Mouse (Mus musculus) hindbrain, embryonic 16.5 days (tissue): ENCODE results near the gene Fhod1. TPM values are rescaled to one million over a fixed set of nuclear protein-coding genes. Genes with fewer than 3 reads are reported as not detected.

Experiments used
- ATAC-seq: fragments of 200-750 bp; cut with Nextera tagmentation; 2 replicates; pipeline ENCODE4 v1.8.0; 2017; ENCODE audit warnings: moderate TSS enrichment, moderate library complexity
- H3K27ac ChIP-seq: fragments of 300-500 bp; sonication (generic); 2 replicates; pipeline ENCODE4 v1.5.1; 2014; ENCODE audit warnings: low read depth, mild to moderate bottlenecking, control low read depth, low read length, moderate library complexity
- H3K27me3 ChIP-seq: fragments of 300-500 bp; sonication (generic); replicated peaks from 2 replicates; pipeline ENCODE4 v1.6.1; 2014; ENCODE audit warnings: low read length; ENCODE audit not compliant: control insufficient read depth, insufficient read depth
- H3K36me3 ChIP-seq: fragments of 300-500 bp; sonication (generic); 2 replicates; pipeline ENCODE4 v1.6.1; 2014; ENCODE audit warnings: mild to moderate bottlenecking, low read length, moderate library complexity, mixed read lengths; ENCODE audit not compliant: control insufficient read depth, insufficient read depth
- H3K4me1 ChIP-seq: fragments of 300-500 bp; sonication (generic); 2 replicates; pipeline ENCODE4 v1.6.1; 2014; ENCODE audit warnings: low read depth, low read length; ENCODE audit not compliant: control insufficient read depth, insufficient read depth
- H3K4me2 ChIP-seq: fragments of 300-500 bp; sonication (generic); 2 replicates; pipeline ENCODE4 v1.6.1; 2014; ENCODE audit warnings: mild to moderate bottlenecking, low read length, control low read depth, moderate library complexity
- H3K4me3 ChIP-seq: fragments of 300-500 bp; sonication (generic); 2 replicates; pipeline ENCODE4 v1.5.1; 2014; ENCODE audit warnings: mild to moderate bottlenecking, low read length, control low read depth, moderate library complexity
- H3K9ac ChIP-seq: fragments of 300-500 bp; sonication (generic); 2 replicates; pipeline ENCODE4 v1.6.1; 2014; ENCODE audit warnings: low read depth, mild to moderate bottlenecking, control low read depth, low read length, moderate library complexity
- H3K9me3 ChIP-seq: fragments of 300-500 bp; sonication (generic); 2 replicates; pipeline ENCODE4 v1.6.1; 2014; ENCODE audit warnings: mild to moderate bottlenecking, low read length, moderate library complexity; ENCODE audit not compliant: control insufficient read depth
- WGBS: fragments of 180-500 bp; shearing (Covaris S2); extraction: QIAGEN DNeasy Blood & Tissue Kit; methylation state at CpG from one replicate; pipeline ENCODE4 v1.1.7; 2014; 5-methylcytosine and 5-hydroxymethylcytosine counted together
- polyA plus RNA-seq: library from polyadenylated mRNA; unstranded; fragments of >200 nt; fragmentation: Nextera tagmentation; extraction: Ambion mirVana; gene quantifications from 2 replicates; pipeline ENCODE4 v1.2.1, GENCODE M21; 2015

Gene Fhod1
- polyA plus RNA-seq, 1 experiment from 2014 or later = 0.93 TPM

- no peaks in the 10 kb centered on the region for H3K9me3 ChIP-seq
- H3K27ac ChIP-seq = no peak overlapping the region
- peaks cover 38% of the 10 kb centered on the region for H3K36me3 ChIP-seq
- no peaks in the 10 kb centered on the region for H3K27me3 ChIP-seq
- H3K4me2 ChIP-seq = no peak overlapping the region
- 79% methylated on average over 9 of the region's 9 CpGs for WGBS
- no peak for ATAC-seq
- H3K4me1 ChIP-seq = peaks cover 18% of the 10 kb centered on the region
- H3K4me3 ChIP-seq = no peak overlapping the region
- H3K9ac ChIP-seq = no peak overlapping the region
Measured at GRCm38 (mm10) chr8:105303874-105304273, 43.9 kb downstream of the Fhod1 start.

- ATAC-seq = no peak
Measured at GRCm38 (mm10) chr8:105303396-105303795, 44.4 kb downstream of the Fhod1 start.

GRCm38 (mm10) chr8:105299962-105300361 is 47.8 kb downstream of the Fhod1 start:
- Histone ChIP-seq H3K9ac (no peak overlapping the region), H3K9me3 (no peaks in the 10 kb centered on the region), H3K27ac (no peak overlapping the region), H3K27me3 (no peaks in the 10 kb centered on the region), H3K4me2 (no peak overlapping the region), H3K4me3 (no peak overlapping the region), H3K4me1 (peaks cover 19% of the 10 kb centered on the region), H3K36me3 (peaks cover 33% of the 10 kb centered on the region)
- ATAC-seq = no peak
- WGBS = 94% methylated on average over 8 of the region's 8 CpGs

More at GRCm38 (mm10) chr8:105303396-105303795, 44.4 kb downstream of the Fhod1 start:
- WGBS = 88% methylated on average over 8 of the region's 8 CpGs
- H3K27ac ChIP-seq = no peak overlapping the region
- no peak overlapping the region for H3K4me3 ChIP-seq
- peaks cover 23% of the 10 kb centered on the region for H3K4me1 ChIP-seq
- H3K9ac ChIP-seq = no peak overlapping the region
- H3K9me3 ChIP-seq = no peaks in the 10 kb centered on the region
- H3K4me2 ChIP-seq = no peak overlapping the region
- no peaks in the 10 kb centered on the region for H3K27me3 ChIP-seq
- peaks cover 38% of the 10 kb centered on the region for H3K36me3 ChIP-seq

DNA sequence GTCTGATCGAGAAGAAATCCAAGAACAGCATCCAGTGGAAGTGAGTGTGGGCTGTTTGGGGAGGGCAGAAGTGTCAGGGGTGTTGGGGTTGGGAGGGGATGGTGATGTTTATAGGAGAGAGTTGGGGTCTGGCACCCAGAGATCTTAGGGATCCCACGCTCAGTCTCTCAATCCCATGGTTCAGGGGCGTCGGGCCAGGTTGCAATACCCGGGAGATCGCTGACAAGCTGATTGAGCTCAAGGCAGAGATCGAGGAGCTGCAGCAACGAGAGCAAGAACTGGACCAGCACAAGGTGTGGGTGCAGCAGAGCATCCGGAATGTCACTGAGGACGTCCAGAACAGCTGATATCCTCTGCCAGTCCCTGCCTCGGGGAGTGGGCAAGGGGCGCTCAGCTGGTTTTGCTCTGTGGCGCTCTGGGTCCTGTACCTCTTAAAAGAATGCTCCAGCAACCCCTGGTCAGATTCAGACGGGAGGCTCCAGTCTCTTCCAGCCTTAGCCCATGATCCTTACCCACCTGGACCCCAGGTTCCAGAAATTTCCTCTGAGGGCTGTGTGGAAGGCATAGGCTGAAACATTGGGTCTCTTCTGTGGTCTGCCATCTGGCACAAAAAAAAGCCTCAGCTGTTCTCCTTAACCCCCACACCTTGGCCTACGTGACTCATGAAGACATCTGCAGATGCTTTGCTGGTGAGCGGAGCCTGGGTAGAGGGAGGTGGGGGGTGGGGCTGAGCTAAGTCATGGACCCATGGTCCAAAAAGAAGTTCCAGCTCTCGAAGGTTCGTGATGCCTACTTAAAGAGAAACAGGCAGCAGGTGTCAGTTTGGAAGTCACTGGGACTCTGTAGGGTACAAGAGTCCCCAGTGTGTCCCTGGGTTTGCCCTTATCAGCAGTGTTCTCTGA is 49.2 kb downstream of the Fhod1 start:
- Histone ChIP-seq H3K36me3 (peaks cover 29% of the 10 kb centered on the region), H3K9ac (peak overlapping the region; percentile 94), H3K27ac (no peak overlapping the region), H3K4me1 (peaks cover 13% of the 10 kb centered on the region), H3K27me3 (no peaks in the 10 kb centered on the region), H3K4me3 (peak overlapping the region; percentile 96), H3K4me2 (peak overlapping the region; percentile 85), H3K9me3 (no peaks in the 10 kb centered on the region)
- WGBS = 64% methylated on average over 18 of the region's 18 CpGs
- ATAC-seq = no peak

DNA sequence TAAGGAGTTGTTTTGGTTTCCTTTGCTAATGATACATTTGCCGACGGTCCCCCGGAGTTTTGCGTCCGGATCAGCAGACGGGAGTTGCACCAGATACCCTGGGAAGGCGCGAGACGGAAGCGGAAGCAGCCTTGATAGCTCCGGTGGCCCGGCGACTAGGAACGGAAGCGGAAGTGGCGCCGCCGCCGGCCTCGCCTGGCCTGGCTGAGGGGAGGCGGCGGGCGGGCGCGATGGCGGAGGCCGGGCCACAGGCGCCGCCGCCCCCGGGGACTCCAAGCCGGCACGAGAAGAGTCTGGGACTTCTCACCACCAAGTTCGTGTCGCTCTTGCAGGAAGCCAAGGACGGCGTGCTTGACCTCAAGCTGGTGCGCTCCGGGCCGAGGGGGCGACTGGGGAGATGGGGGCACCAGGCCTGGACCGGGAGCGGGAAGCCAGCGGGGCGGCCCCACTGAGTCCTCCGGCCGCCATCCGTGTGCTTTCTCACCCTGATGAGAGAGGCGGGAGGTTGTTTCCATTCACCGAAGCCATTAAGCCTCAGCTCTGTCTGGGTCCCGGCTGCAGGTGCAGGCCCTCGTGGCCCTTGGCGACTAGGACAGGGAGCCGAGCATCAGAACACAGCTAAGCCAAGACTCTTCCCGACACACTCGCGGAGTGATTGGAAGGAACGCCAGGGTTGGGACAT is 50.1 kb downstream of the Fhod1 start, which contains the start of gene E2f4:
E2f4 (plus strand) TSS at position 153 of the 682 bp plus-strand sequence.
- H3K36me3 ChIP-seq = peaks cover 25% of the 10 kb centered on the region
- no peaks in the 10 kb centered on the region for H3K27me3 ChIP-seq
- WGBS = under 1% methylated on average over 52 of the region's 58 CpGs
- H3K4me3 ChIP-seq = peak within 1 kb of the TSS; percentile 96
- H3K9ac ChIP-seq = peak within 1 kb of the TSS; percentile 94
- peak within 1 kb of the TSS; percentile 85 for H3K4me2 ChIP-seq
- peaks cover 13% of the 10 kb centered on the region for H3K4me1 ChIP-seq
- peak; percentile 90 for ATAC-seq
- peak within 1 kb of the TSS; percentile 78 for H3K27ac ChIP-seq
- H3K9me3 ChIP-seq = no peaks in the 10 kb centered on the region

- no peaks in the 10 kb centered on the region for H3K27me3 ChIP-seq
- H3K36me3 ChIP-seq = peaks cover 12% of the 10 kb centered on the region
- H3K4me2 ChIP-seq = peak within 1 kb of the TSS; percentile 85
- H3K4me3 ChIP-seq = peak within 1 kb of the TSS; percentile 96; the same call in 1 of the 2 replicates
- no peak within 1 kb of the TSS for H3K27ac ChIP-seq
- 68% methylated on average over 11 of the region's 11 CpGs for WGBS
- H3K9me3 ChIP-seq = no peaks in the 10 kb centered on the region
- peak within 1 kb of the TSS; percentile 94; the same call in 1 of the 2 replicates for H3K9ac ChIP-seq
- no peak for ATAC-seq
- peaks cover 14% of the 10 kb centered on the region for H3K4me1 ChIP-seq
Measured at GRCm38 (mm10) chr8:105295895-105296573, 51.7 kb downstream of the Fhod1 start, which contains the start of gene Exoc3l. Gene Exoc3l, minus strand, starts transcription at chr8:105296101.

- ATAC-seq = no peak
- no peaks in the 10 kb centered on the region for H3K9me3 ChIP-seq
- no peak overlapping the region for H3K27ac ChIP-seq
- 71% methylated on average over 11 of the region's 11 CpGs for WGBS
- no peak overlapping the region for H3K4me3 ChIP-seq
- no peak overlapping the region for H3K4me2 ChIP-seq
- no peaks in the 10 kb centered on the region for H3K27me3 ChIP-seq
- H3K36me3 ChIP-seq = peaks cover 7% of the 10 kb centered on the region; the same call in 1 of the 2 replicates
- H3K9ac ChIP-seq = no peak overlapping the region
- peaks cover 22% of the 10 kb centered on the region for H3K4me1 ChIP-seq
Measured at GRCm38 (mm10) chr8:105295256-105295655, 52.5 kb downstream of the Fhod1 start.

- Histone ChIP-seq H3K4me1 (peaks cover 26% of the 10 kb centered on the region), H3K4me2 (no peak overlapping the region), H3K27ac (no peak overlapping the region), H3K36me3 (0 out of 2 replicates have a peak, but pooled peaks cover 3% of the 10 kb centered on the region), H3K9me3 (no peaks in the 10 kb centered on the region), H3K27me3 (no peaks in the 10 kb centered on the region), H3K9ac (no peak overlapping the region), H3K4me3 (no peak overlapping the region)
- no peak for ATAC-seq
- 74% methylated on average over 9 of the region's 9 CpGs for WGBS
Measured at GRCm38 (mm10) chr8:105294776-105295175, 53.0 kb downstream of the Fhod1 start.
